Mouse (Mus musculus): ENCODE data around the gene Tspyl4. TPM values are rescaled to one million over a fixed set of nuclear protein-coding genes. Genes with fewer than 3 reads are reported as not detected.

Tspyl4 gene
- polyA plus RNA-seq (2014; fragmentation: Illumina TruSeq; extraction: RNeasy Lipid Tissue Mini Kit (QIAGEN cat#74804); ENCODE audit: low read depth, low replicate concordance): 20.7 TPM

DNA sequence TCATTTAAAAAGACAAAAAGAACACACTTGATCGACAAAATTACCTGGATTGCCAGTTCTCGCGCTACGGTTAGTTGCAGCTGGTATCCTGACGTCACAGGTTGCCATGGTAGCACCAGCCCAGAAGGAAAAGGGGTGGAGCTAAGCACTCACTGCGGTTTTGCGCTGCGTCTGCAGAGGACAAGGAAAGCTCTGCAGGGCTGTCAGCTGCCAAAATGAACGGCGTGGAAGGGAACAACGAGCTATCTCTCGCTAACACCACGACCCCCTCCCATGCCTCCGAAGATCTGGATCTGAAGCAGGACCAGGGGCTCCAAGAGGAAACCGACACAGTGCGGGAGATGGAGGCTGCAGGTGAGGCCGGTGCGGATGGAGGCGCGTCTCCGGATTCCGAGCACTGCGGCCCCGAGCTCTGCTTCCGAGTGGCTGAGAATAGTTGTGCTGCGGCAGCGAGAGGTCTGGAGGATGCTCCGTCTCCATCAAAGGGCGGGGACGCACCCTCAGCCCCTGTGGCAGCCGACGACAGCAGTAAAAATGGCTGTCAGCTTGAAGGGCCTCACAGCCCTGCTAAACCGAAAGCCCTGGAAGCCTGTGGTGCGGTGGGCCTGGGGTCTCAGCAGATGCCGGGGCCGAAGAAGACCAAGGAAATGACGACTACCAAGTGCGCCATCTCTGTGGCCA is at the start of gene Tspyl4:
Gene Tspyl4 (plus strand): TSS at position 144 of the 681 bp plus-strand sequence.

DNA sequence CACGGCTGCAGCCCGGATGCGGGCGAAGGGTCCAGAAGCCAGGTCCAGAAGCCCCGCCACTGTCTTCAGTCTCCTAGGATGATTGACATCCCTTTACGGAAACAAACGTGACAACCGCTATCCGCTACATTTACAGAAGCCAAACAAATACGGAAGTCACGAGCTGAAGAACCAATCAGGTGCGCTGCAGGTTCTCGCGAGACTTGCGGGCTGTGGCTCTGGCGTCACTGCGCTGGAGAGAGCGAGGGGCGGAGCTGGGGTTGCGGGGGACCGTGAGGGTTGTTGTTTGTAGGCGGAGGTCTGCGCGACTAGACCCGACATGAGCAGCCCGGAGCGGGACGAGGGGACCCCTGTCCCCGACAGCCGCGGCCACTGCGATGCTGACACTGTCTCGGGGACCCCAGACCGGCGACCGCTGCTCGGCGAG is 15.3 kb upstream of the Tspyl4 start, which contains the start of gene Tspyl1:
Gene Tspyl1 (plus strand): TSS at position 229 of the 427 bp plus-strand sequence.

Other genes with a start within 250 kb of the Tspyl4 start
- gene Calhm5, start 200.9 kb upstream of the Tspyl4 start, polyA plus RNA-seq (2014; fragmentation: Illumina TruSeq; extraction: RNeasy Lipid Tissue Mini Kit (QIAGEN cat#74804); ENCODE audit: low read depth, low replicate concordance): 1.5 TPM
- gene Calhm6, start 169.5 kb upstream of the Tspyl4 start, polyA plus RNA-seq (2014; fragmentation: Illumina TruSeq; extraction: RNeasy Lipid Tissue Mini Kit (QIAGEN cat#74804); ENCODE audit: low read depth, low replicate concordance): not detected
- 4.3 TPM for gene Dse, start 89.7 kb upstream of the Tspyl4 start, polyA plus RNA-seq (2014; fragmentation: Illumina TruSeq; extraction: RNeasy Lipid Tissue Mini Kit (QIAGEN cat#74804); ENCODE audit: low read depth, low replicate concordance)
- 54.0 TPM for gene Tspyl1, start 15.3 kb upstream of the Tspyl4 start, polyA plus RNA-seq (2014; fragmentation: Illumina TruSeq; extraction: RNeasy Lipid Tissue Mini Kit (QIAGEN cat#74804); ENCODE audit: low read depth, low replicate concordance)
- gene Col10a1, start 92.5 kb downstream of the Tspyl4 start, polyA plus RNA-seq (2014; fragmentation: Illumina TruSeq; extraction: RNeasy Lipid Tissue Mini Kit (QIAGEN cat#74804); ENCODE audit: low read depth, low replicate concordance): not detected
- 11.7 TPM for gene Nt5dc1, start 121.1 kb downstream of the Tspyl4 start, polyA plus RNA-seq (2014; fragmentation: Illumina TruSeq; extraction: RNeasy Lipid Tissue Mini Kit (QIAGEN cat#74804); ENCODE audit: low read depth, low replicate concordance)
- gene Frk, start 186.0 kb downstream of the Tspyl4 start, polyA plus RNA-seq (2014; fragmentation: Illumina TruSeq; extraction: RNeasy Lipid Tissue Mini Kit (QIAGEN cat#74804); ENCODE audit: low read depth, low replicate concordance): 1.3 TPM